Mouse (Mus musculus) cerebellum, postnatal 36 days (tissue): ENCODE results near the gene Nt5c1a.
"Not testable (repeated sequence)": the region's sequence is repeated elsewhere in the genome, so short reads cannot be mapped to it uniquely, and the experiment has no call there.

ENCODE experiments used
- DNase-seq, 2 experiments: peaks; one replicate each; pipeline ENCODE4 v3.0.0; 2021 to 2022; ENCODE audit warnings: mixed read lengths in 2 of 2

Gene Nt5c1a

GRCm38 (mm10) chr4:123201186-123202093 lies at the start of gene Nt5c1a:
Gene Nt5c1a (plus strand): TSS chr4:123201504.
- peak; percentile 67 to 75 for DNase-seq

GRCm38 (mm10) chr4:123152003-123152402 lies 49.3 kb upstream of the Nt5c1a start:
- DNase-seq = no peak

- DNase-seq = no peak
Measured at GRCm38 (mm10) chr4:123152976-123153375, 48.3 kb upstream of the Nt5c1a start.

GRCm38 (mm10) chr4:123155004-123155403 lies 46.3 kb upstream of the Nt5c1a start:
- DNase-seq = peak in 1 of 2 experiments; percentile 51

- DNase-seq = no peak
Measured at GRCm38 (mm10) chr4:123155427-123155826, 45.9 kb upstream of the Nt5c1a start.

GRCm38 (mm10) chr4:123155840-123156239 lies 45.5 kb upstream of the Nt5c1a start:
- no peak for DNase-seq

- no peak for DNase-seq
Measured at GRCm38 (mm10) chr4:123160571-123160970, 40.7 kb upstream of the Nt5c1a start.

GRCm38 (mm10) chr4:123161251-123161650 lies 40.1 kb upstream of the Nt5c1a start:
- DNase-seq = not testable (repeated sequence)

- DNase-seq = no peak
Measured at GRCm38 (mm10) chr4:123162305-123162917, 38.9 kb upstream of the Nt5c1a start.

GRCm38 (mm10) chr4:123164157-123164556 lies 37.1 kb upstream of the Nt5c1a start:
- DNase-seq = no peak

- DNase-seq = no peak
Measured at GRCm38 (mm10) chr4:123171811-123172210, 29.5 kb upstream of the Nt5c1a start.

- DNase-seq = peak; percentile 28 to 54
Measured at GRCm38 (mm10) chr4:123182328-123183238, 18.7 kb upstream of the Nt5c1a start, which contains the start of gene Hpcal4. Gene Hpcal4 (plus strand): TSS chr4:123183227.

GRCm38 (mm10) chr4:123183239-123184056 lies 17.9 kb upstream of the Nt5c1a start:
- peak; percentile 86 to 87 for DNase-seq

GRCm38 (mm10) chr4:123184816-123185215 lies 16.5 kb upstream of the Nt5c1a start:
- no peak for DNase-seq

- DNase-seq = no peak
Measured at GRCm38 (mm10) chr4:123192336-123192735, 9.0 kb upstream of the Nt5c1a start.

GRCm38 (mm10) chr4:123193791-123194190 lies 7.5 kb upstream of the Nt5c1a start:
- no peak for DNase-seq

GRCm38 (mm10) chr4:123196695-123197094 lies 4.6 kb upstream of the Nt5c1a start:
- DNase-seq = no peak

GRCm38 (mm10) chr4:123200771-123201185 lies 526 bp upstream of the Nt5c1a start:
- DNase-seq = peak; percentile 82 to 84

- DNase-seq = no peak
Measured at GRCm38 (mm10) chr4:123202094-123202420, 753 bp downstream of the Nt5c1a start.

- DNase-seq = no peak
Measured at GRCm38 (mm10) chr4:123207337-123207736, 6.0 kb downstream of the Nt5c1a start.

- no peak for DNase-seq
Measured at GRCm38 (mm10) chr4:123210996-123211395, 9.7 kb downstream of the Nt5c1a start.

- no peak for DNase-seq
Measured at GRCm38 (mm10) chr4:123211453-123211852, 10.1 kb downstream of the Nt5c1a start.
